Mouse (Mus musculus): ENCODE measurements around the gene Shisal2b. TPM values are rescaled to one million over a fixed set of nuclear protein-coding genes. Genes with fewer than 3 reads are reported as not detected.

Shisal2b gene
- polyA plus RNA-seq, 1 experiment from 2014 or later, result 2.2 TPM

Other genes starting within 250 kb of the Shisal2b start
- 13.8 and 15.5 TPM in 2 replicates for gene Srek1ip1, start 71.4 kb downstream of the Shisal2b start, polyA plus RNA-seq (2014; fragmentation: Nextera tagmentation; extraction: Ambion mirVana)
- 18.1 and 20.2 TPM in 2 replicates for gene Cwc27, start 46.8 kb downstream of the Shisal2b start, polyA plus RNA-seq (2014; fragmentation: Nextera tagmentation; extraction: Ambion mirVana)
- 7.0 and 8.2 TPM in 2 replicates for gene Rgs7bp, start 191.0 kb upstream of the Shisal2b start, polyA plus RNA-seq (2014; fragmentation: Nextera tagmentation; extraction: Ambion mirVana)
- gene 4933425L06Rik, start 218.2 kb upstream of the Shisal2b start, polyA plus RNA-seq (2014; fragmentation: Nextera tagmentation; extraction: Ambion mirVana), result 0.09 TPM in 1 of 2 replicates, not detected in the other